Comparison of ENCODE assay signal across 8 mouse cellular contexts in the genomic region with DNA sequence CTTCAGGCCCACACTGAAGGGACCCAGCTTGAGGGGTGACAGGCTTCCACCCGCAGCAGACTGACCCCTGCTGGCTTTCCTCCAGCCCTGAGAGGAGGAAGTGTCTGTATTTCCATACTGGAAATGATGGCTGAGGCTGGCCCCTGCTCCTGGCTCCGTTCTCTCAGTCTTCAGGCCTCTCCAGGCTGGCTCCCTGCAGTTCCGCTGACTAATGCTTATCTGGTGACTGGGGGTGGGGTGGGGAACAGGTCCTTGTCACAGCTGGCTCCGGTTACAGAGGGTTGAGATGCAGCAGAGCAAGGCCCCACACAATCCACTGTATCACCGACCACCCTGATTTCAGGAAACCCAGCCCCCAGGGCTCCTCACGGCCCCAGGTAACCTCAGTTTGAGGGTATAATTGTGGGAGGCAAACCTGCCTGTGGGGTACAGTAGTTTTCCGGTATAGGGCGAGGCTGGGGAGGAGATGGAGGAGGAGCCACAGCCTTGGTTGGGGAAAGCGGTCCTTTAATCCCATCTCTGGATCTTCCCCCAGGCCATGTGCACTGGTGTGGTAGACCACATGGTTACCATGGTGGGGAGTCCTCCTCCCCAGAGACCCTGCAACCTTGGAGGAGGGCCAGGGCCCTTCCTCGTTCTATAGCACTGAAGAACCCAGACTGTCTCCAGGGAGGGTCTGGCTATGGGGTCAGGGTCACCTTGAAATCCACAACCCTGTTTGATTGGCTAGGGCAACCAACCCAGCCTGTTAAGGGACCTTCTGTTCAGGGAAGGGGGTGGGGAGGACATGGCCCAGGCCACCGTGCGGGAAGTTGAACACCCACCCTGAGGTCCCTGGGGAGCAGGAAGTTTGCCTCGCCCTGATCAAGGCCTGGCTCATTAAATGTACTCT.
A peak's percentile ranks its signal among the peaks of the same experiment; 100 is the strongest.
DNase-seq lines count a peak whose midpoint lies in the region; ATAC-seq lines count a peak whose summit lies in the region.

No protein-coding gene starts in this region.

- no peak for ATAC-seq in forebrain, embryonic 12.5 days (ENCODE audit: low FRiP score)
- peak; percentile 70 for ATAC-seq in intestine, embryonic 16.5 days
- ATAC-seq in megakaryocyte progenitor cell, adult 5-6 weeks (replicated peaks; ENCODE audit: poor library complexity) = peak; percentile 81

- DNase-seq in gastrocnemius, postnatal 14 days = peak; percentile 45
- DNase-seq in gastrocnemius, postnatal 36 days = no peak
- DNase-seq in R1 (ENCODE audit: low read depth, low spot score) = peak; percentile 93
- peak; percentile 79 for DNase-seq in thymus, postnatal 4 days
- DNase-seq in ovary, adult 18-20 months (ENCODE audit: low spot score) = no peak

- H3K4me1 ChIP-seq in forebrain, embryonic 12.5 days = peaks cover 53% of the 10 kb centered on the region
- peaks cover 64% of the 10 kb centered on the region for H3K4me1 ChIP-seq in intestine, embryonic 16.5 days (ENCODE audit: control insufficient read depth, insufficient read depth, low read length)

- no peaks in the 10 kb centered on the region for H3K27me3 ChIP-seq in forebrain, embryonic 12.5 days
- no peaks in the 10 kb centered on the region for H3K27me3 ChIP-seq in intestine, embryonic 16.5 days (replicated peaks; ENCODE audit: control insufficient read depth, insufficient read depth, low read length)

- WGBS in forebrain, embryonic 12.5 days = 46% methylated on average over 13 of the region's 13 CpGs
- WGBS in intestine, embryonic 16.5 days = 26% methylated on average over 13 of the region's 13 CpGs

- H3K4me2 ChIP-seq in forebrain, embryonic 12.5 days = no peak overlapping the region
- H3K4me2 ChIP-seq in intestine, embryonic 16.5 days (ENCODE audit: low read depth, low read length) = 0 out of 2 replicates have a peak overlapping the region, but pooled peaks have one; percentile 20

- peak overlapping the region; percentile 56 for H3K27ac ChIP-seq in forebrain, embryonic 12.5 days
- H3K27ac ChIP-seq in intestine, embryonic 16.5 days (ENCODE audit: low read length) = peak overlapping the region; percentile 73

- H3K9me3 ChIP-seq in forebrain, embryonic 12.5 days = no peaks in the 10 kb centered on the region
- H3K9me3 ChIP-seq in intestine, embryonic 16.5 days (ENCODE audit: control insufficient read depth, low read length) = no peaks in the 10 kb centered on the region

- no peak overlapping the region for H3K4me3 ChIP-seq in forebrain, embryonic 12.5 days (replicated peaks)
- H3K4me3 ChIP-seq in intestine, embryonic 16.5 days (ENCODE audit: low read length) = no peak overlapping the region

- intact Hi-C loops in gastrocnemius, postnatal 14 days (cut with DNase I; ENCODE audit: low total_unique reads) = no loop called here
- intact Hi-C loops in gastrocnemius, postnatal 36 days (cut with DNase I) = loop anchor here (2.0 kb wide), 1 partner anchor 25 kb away; no protein-coding TSS in a partner anchor

- no peaks in the 10 kb centered on the region for H3K36me3 ChIP-seq in forebrain, embryonic 12.5 days (replicated peaks)
- H3K36me3 ChIP-seq in intestine, embryonic 16.5 days (ENCODE audit: control insufficient read depth, insufficient read depth, low read length) = no peaks in the 10 kb centered on the region

- no peak overlapping the region for H3K9ac ChIP-seq in forebrain, embryonic 12.5 days
- 0 out of 2 replicates have a peak overlapping the region, but pooled peaks have one; percentile 48 for H3K9ac ChIP-seq in intestine, embryonic 16.5 days (ENCODE audit: low read depth, low read length)

Comparison
In these comparisons a context has a peak if more than half of its experiments do, and no peak if none do; other contexts are left out.
1. DNase-seq: peak in gastrocnemius, postnatal 14 days (single experiment), R1 (single experiment) and thymus, postnatal 4 days (single experiment); none in gastrocnemius, postnatal 36 days (0 of 2) and ovary, adult 18-20 months (single experiment).